Mouse (Mus musculus) midbrain, embryonic 16.5 days (tissue): ENCODE measurements around the gene Atrnl1. TPM values are rescaled to one million over a fixed set of nuclear protein-coding genes. Genes with fewer than 3 reads are reported as not detected.
"Not testable (repeated sequence)": the region's sequence is repeated elsewhere in the genome, so short reads cannot be mapped to it uniquely, and the experiment has no call there.

Experiments
- ATAC-seq: fragments of 200-750 bp; cut with Nextera tagmentation; 2 replicates; pipeline ENCODE4 v1.8.0; 2017; ENCODE audit warnings: moderate TSS enrichment
- H3K27ac ChIP-seq: fragments of 300-500 bp; sonication (generic); 2 replicates; pipeline ENCODE4 v1.5.1; 2014; ENCODE audit warnings: mild to moderate bottlenecking, low read length, mixed read lengths
- H3K27me3 ChIP-seq: fragments of 300-500 bp; sonication (generic); 2 replicates; pipeline ENCODE4 v1.6.1; 2014; ENCODE audit warnings: low read depth, low read length, mixed read lengths; ENCODE audit not compliant: control insufficient read depth, insufficient read depth
- H3K36me3 ChIP-seq: fragments of 300-500 bp; sonication (generic); 2 replicates; pipeline ENCODE4 v1.6.1; 2014; ENCODE audit warnings: mild to moderate bottlenecking, low read length, moderate library complexity, mixed read lengths; ENCODE audit not compliant: control insufficient read depth, insufficient read depth
- H3K4me1 ChIP-seq: fragments of 300-500 bp; sonication (generic); 2 replicates; pipeline ENCODE4 v1.6.1; 2014; ENCODE audit warnings: mild to moderate bottlenecking, low read length, mixed read lengths; ENCODE audit not compliant: control insufficient read depth, insufficient read depth
- H3K4me2 ChIP-seq: fragments of 300-500 bp; sonication (generic); 2 replicates; pipeline ENCODE4 v1.6.1; 2014; ENCODE audit warnings: mild to moderate bottlenecking, low read length, mixed read lengths
- H3K4me3 ChIP-seq: fragments of 300-500 bp; sonication (generic); 2 replicates; pipeline ENCODE4 v1.5.1; 2014; ENCODE audit warnings: low read depth, mild to moderate bottlenecking, low read length, moderate library complexity, mixed read lengths
- H3K9ac ChIP-seq: fragments of 300-500 bp; sonication (generic); 2 replicates; pipeline ENCODE4 v1.6.1; 2014; ENCODE audit warnings: low read depth, low read length, mixed read lengths
- H3K9me3 ChIP-seq: fragments of 300-500 bp; sonication (generic); replicated peaks from 2 replicates; pipeline ENCODE4 v1.6.1; 2014; ENCODE audit warnings: mild to moderate bottlenecking, low read length, mixed read lengths; ENCODE audit not compliant: control insufficient read depth, poor library complexity, severe bottlenecking
- WGBS: fragments of 180-500 bp; shearing (Covaris S2); extraction: QIAGEN DNeasy Blood & Tissue Kit; methylation state at CpG from one replicate; pipeline ENCODE4 v1.1.7; 2014; 5-methylcytosine and 5-hydroxymethylcytosine counted together
- polyA plus RNA-seq: library from polyadenylated mRNA; unstranded; fragments of >200 nt; fragmentation: Nextera tagmentation; extraction: Ambion mirVana; gene quantifications from 2 replicates; pipeline ENCODE4 v1.2.1, GENCODE M21; 2015

Atrnl1 gene
- polyA plus RNA-seq, 1 experiment from 2014 or later: 8.3 TPM

- ATAC-seq: no peak
- no peak overlapping the region for H3K4me2 ChIP-seq
- WGBS: 78% methylated on average over 12 of the region's 12 CpGs
- no peak overlapping the region for H3K9ac ChIP-seq
- H3K4me1 ChIP-seq: no peaks in the 10 kb centered on the region
- H3K27me3 ChIP-seq: no peaks in the 10 kb centered on the region
- H3K4me3 ChIP-seq: no peak overlapping the region
- H3K36me3 ChIP-seq: no peaks in the 10 kb centered on the region
- no peaks in the 10 kb centered on the region for H3K9me3 ChIP-seq
- H3K27ac ChIP-seq: no peak overlapping the region
Observed at GRCm38 (mm10) chr19:57657426-57658087, 46.7 kb downstream of the Atrnl1 start.

DNA sequence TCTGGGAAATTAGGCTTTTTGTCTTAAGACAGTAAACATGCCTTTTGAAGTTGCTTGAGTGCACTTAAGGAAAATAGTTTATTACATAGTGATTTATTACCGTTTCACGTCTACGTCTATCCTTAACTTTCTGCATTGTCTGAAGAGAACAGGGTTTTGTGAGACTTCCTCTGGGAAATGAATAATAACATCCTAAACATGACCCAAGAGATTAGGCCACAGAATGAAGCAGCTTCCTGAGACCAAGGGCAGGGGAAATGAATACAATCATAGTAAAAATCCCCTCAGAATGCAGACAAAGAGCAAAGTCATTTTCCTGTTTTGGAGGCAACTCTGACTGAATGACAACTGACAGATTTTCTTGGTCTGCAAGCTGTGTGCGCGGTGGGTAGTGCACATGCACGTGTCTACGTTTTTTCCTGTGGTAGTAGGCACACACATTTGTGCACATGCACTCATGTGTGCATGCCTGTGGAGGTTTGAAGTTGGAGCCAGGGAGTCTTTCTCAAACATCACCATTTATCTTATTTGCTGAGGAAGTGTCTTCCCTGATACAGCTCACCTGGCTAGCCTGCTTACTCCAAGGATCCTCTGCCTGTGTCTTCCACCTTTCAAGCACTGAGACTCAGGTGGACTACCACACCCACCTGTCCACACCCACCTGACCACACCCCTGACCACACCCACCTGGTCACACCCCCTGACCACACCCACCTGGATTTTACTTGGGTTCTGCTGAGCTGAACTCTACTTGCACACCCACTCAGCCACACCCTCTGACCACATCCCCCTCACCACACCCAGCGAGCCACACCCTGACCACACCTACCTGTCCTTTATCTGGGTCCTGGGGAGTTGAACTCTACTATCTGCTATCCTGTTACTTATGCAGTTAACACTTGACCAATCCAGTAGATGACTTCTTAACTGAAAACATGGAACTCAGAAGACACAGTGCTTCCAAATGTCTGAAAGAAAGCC is 47.6 kb downstream of the Atrnl1 start:
- H3K4me2 ChIP-seq: no peak overlapping the region
- H3K27me3 ChIP-seq: no peaks in the 10 kb centered on the region
- no peak overlapping the region for H3K9ac ChIP-seq
- ATAC-seq: no peak
- H3K36me3 ChIP-seq: no peaks in the 10 kb centered on the region
- WGBS: 90% methylated on average over 8 of the region's 8 CpGs
- no peak overlapping the region for H3K27ac ChIP-seq
- no peaks in the 10 kb centered on the region for H3K4me1 ChIP-seq
- no peak overlapping the region for H3K4me3 ChIP-seq
- H3K9me3 ChIP-seq: no peaks in the 10 kb centered on the region

DNA sequence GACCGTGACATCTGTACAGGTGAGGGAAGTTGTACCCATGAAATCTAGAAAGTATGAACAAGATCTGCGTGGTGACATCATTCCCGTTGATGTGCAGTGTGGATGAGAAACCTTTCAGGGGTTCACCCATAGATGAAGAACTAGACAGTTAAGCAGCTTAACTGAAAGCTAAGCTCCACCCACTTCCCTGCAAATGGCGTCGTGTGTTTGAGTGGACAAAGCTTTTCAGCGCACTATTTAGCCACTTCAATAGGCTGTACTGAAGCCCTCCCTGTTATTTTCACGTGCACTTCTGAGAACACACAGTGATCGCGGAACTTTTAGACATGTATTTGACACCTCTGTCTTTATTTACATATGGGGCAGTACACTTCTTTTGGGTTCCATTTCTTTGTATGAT is 56.2 kb downstream of the Atrnl1 start:
- no peak for ATAC-seq
- WGBS: 61% methylated on average over 9 of the region's 9 CpGs

DNA sequence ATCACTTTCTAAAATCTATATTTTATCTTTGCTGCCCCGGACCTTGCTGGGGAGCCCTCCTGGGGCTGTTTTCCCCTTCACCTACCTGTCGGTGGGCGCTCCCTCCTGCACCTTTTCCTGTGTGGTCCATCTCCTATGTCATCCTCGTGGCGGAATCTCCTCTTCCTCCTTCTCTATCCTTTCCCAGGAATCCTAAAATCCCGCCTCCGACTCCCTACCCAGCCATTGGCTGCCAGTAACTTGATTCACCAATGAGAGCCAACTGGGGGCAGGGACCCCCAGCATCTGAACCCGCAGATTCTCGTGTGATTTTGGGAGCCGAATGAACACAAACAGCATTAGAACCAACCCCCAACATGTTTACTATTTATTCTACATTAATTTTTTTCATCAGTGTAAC is 57.1 kb downstream of the Atrnl1 start:
- H3K4me3 ChIP-seq: no peak overlapping the region
- no peak overlapping the region for H3K27ac ChIP-seq
- WGBS: 95% methylated on average over 10 of the region's 10 CpGs
- H3K4me2 ChIP-seq: no peak overlapping the region
- H3K9ac ChIP-seq: no peak overlapping the region
- no peaks in the 10 kb centered on the region for H3K36me3 ChIP-seq
- H3K27me3 ChIP-seq: no peaks in the 10 kb centered on the region
- no peaks in the 10 kb centered on the region for H3K4me1 ChIP-seq
- ATAC-seq: no peak
- H3K9me3 ChIP-seq: no peaks in the 10 kb centered on the region

More for the DNA sequence above, 56.2 kb downstream of the Atrnl1 start:
- H3K27me3 ChIP-seq: no peaks in the 10 kb centered on the region
- no peaks in the 10 kb centered on the region for H3K9me3 ChIP-seq
- H3K27ac ChIP-seq: no peak overlapping the region
- H3K4me3 ChIP-seq: no peak overlapping the region
- H3K4me1 ChIP-seq: no peaks in the 10 kb centered on the region
- H3K9ac ChIP-seq: no peak overlapping the region
- H3K4me2 ChIP-seq: no peak overlapping the region
- H3K36me3 ChIP-seq: no peaks in the 10 kb centered on the region

- Histone ChIP-seq H3K4me3 (no peak overlapping the region), H3K27me3 (no peaks in the 10 kb centered on the region), H3K4me1 (no peaks in the 10 kb centered on the region), H3K9ac (no peak overlapping the region), H3K36me3 (0 out of 2 replicates have a peak, but pooled peaks cover 2% of the 10 kb centered on the region), H3K27ac (no peak overlapping the region), H3K4me2 (no peak overlapping the region), H3K9me3 (no peaks in the 10 kb centered on the region)
- ATAC-seq: no peak
- WGBS: 93% methylated on average over 3 of the region's 3 CpGs
Observed at GRCm38 (mm10) chr19:57679455-57679854, 68.6 kb downstream of the Atrnl1 start.

DNA sequence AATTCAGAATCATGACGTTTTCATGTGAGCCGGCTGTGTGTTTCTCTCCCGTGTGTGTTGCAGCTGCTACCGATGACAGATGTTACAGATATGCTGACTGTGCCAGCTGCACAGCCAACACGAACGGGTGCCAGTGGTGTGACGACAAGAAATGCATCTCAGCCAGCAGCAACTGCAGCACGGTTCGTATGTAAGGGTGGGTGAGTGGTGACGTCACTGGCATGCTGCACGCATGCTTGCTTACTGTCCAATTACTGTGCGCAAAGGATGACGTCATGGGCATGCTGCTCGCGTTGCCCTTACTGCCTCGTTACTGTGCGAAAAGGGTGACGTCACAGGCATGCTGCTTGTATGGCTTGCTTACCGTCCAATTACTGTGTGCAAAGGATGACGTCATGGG is 75.8 kb downstream of the Atrnl1 start:
- WGBS: 84% methylated on average over 20 of the region's 20 CpGs
- H3K4me2 ChIP-seq: no peak overlapping the region
- no peak for ATAC-seq

DNA sequence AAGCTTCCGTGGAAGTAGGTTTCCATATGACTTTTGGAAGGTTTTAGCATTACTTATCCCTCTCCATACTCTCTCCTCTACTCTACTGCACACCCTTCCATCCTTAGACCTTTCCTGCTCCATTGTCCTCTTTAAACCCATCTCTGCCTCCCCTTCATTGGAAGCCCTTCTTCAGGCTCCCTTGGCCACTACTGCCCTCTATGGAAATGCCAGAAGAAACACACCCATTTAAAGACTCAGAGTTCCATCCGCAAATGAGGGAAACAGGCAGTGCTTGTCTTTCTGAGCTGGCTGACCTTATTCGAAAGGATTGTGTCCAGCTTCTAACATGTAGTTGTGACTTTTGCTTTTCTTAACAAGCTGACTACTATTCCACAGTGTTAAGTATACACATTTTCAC is 81.7 kb downstream of the Atrnl1 start:
- Histone ChIP-seq H3K4me3 (no peak overlapping the region), H3K4me1 (no peaks in the 10 kb centered on the region), H3K4me2 (no peak overlapping the region), H3K36me3 (peaks cover 8% of the 10 kb centered on the region), H3K27ac (no peak overlapping the region), H3K9ac (no peak overlapping the region), H3K9me3 (no peaks in the 10 kb centered on the region), H3K27me3 (no peaks in the 10 kb centered on the region)
- WGBS: 89% methylated on average over 3 of the region's 3 CpGs
- no peak for ATAC-seq

More for the DNA sequence above, 75.8 kb downstream of the Atrnl1 start:
- H3K9ac ChIP-seq: no peak overlapping the region
- H3K4me1 ChIP-seq: no peaks in the 10 kb centered on the region
- no peak overlapping the region for H3K27ac ChIP-seq
- H3K27me3 ChIP-seq: no peaks in the 10 kb centered on the region
- H3K9me3 ChIP-seq: no peaks in the 10 kb centered on the region
- H3K36me3 ChIP-seq: no peaks in the 10 kb centered on the region
- H3K4me3 ChIP-seq: no peak overlapping the region

DNA sequence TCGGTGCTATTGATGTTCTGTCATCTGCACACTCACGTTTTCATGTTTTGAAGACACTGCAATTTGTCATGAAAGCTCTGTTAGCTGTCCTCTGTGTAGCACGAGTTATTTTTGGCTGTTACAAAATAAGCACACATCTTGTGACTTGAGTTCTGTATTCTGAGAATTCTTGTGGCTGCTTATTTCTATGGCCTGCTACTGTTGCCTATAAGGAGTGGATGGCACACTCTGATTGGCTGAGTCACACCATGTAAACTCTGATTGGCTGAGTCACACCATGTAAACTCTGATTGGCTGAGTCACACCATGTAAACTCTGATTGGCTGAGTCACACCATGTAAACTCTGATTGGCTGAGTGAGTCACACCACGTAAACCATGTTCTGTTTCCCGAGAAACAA is 85.9 kb downstream of the Atrnl1 start:
- not testable (repeated sequence) for H3K4me2 ChIP-seq, H3K4me3 ChIP-seq, ATAC-seq, H3K27me3 ChIP-seq, H3K36me3 ChIP-seq, H3K27ac ChIP-seq, H3K4me1 ChIP-seq, H3K9ac ChIP-seq, H3K9me3 ChIP-seq
- WGBS: 92% methylated on average over 5 of the region's 5 CpGs

GRCm38 (mm10) chr19:57713138-57713537 is 102.3 kb downstream of the Atrnl1 start:
- peaks cover 9% of the 10 kb centered on the region for H3K36me3 ChIP-seq
- no peak overlapping the region for H3K27ac ChIP-seq
- no peak overlapping the region for H3K4me2 ChIP-seq
- no peaks in the 10 kb centered on the region for H3K4me1 ChIP-seq
- no peak overlapping the region for H3K4me3 ChIP-seq
- 80% methylated on average over 5 of the region's 5 CpGs for WGBS
- H3K27me3 ChIP-seq: no peaks in the 10 kb centered on the region
- no peak for ATAC-seq
- no peaks in the 10 kb centered on the region for H3K9me3 ChIP-seq
- H3K9ac ChIP-seq: no peak overlapping the region
